Mouse (Mus musculus): ENCODE results near the gene H2al1f.

GRCm38 (mm10) chrX:11273190-11273589 lies 41.8 kb upstream of the H2al1f start:
- TF ChIP-seq CTCF (IDR thresholded peaks at IDR 0.05) (no peak), EP300 (IDR thresholded peaks at IDR 0.05) (no peak)

Data from lung, postnatal 0 days (tissue).